Mouse (Mus musculus): ENCODE results near the gene Spire2.
"Not testable (repeated sequence)": the region's sequence is repeated elsewhere in the genome, so short reads cannot be mapped to it uniquely, and the experiment has no call there.

DNA sequence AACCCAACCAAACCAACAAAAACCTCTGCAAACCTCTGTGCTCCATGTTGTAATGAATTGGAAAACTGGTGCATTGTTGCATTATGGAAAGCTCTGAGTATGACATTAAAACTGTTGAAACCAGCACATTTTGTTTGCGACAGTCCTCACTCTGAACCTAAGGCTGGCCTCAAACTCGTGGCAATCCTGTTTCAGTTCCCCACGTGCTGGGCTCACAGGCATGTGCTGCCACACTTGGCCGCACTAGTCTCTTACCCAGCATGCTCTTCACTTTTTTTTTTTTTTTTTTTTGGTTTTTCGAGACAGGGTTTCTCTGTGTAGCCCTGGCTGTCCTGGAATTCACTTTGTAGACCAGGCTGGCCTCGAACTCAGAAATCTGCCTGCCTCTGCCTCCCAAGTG is 49.5 kb upstream of the Spire2 start:
- not testable (repeated sequence) for TF ChIP-seq CTCF (IDR thresholded peaks at IDR 0.05; ENCODE audit: extremely low read depth, insufficient read length, insufficient replicate concordance, low read depth, low read length); POLR2A (IDR thresholded peaks at IDR 0.05; ENCODE audit: low read depth, low read length)
